Mouse (Mus musculus): ENCODE data around the gene Vstm2a. TPM values are rescaled to one million over a fixed set of nuclear protein-coding genes. Genes with fewer than 3 reads are reported as not detected.

The Vstm2a gene
- 0.06 and 0.09 TPM in 2 replicates for polyA plus RNA-seq (2015; fragmentation: Nextera tagmentation; extraction: Ambion mirVana)

DNA sequence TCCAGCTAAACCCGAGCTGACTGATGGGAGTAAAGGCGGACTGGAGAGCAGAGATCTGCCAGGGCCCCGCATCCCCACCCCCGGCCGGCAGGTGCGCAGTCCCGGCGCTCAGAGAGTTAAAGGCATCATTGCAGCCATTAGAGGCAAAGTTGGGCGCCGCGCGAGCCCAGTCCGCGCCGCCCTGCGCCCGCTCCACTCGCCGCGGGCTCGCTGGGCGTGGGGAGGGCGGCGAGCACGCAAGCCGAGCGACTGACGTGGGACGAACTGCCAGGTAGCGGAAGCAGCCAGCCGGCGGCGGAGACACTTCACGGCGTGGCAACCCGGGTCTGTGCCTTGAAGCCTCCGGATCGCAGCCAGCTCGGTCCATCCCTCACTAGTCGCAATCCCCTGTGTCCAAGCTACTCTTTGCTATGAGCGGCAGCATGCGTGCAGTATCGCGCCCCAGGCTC, at the start of gene Vstm2a:
TSS of gene Vstm2a (plus strand) at position 252 of the 449 bp plus-strand sequence.
- Histone ChIP-seq H3K36me3 (ENCODE audit: control insufficient read depth, insufficient read depth) (no peaks in the 10 kb centered on the region), H3K27ac (ENCODE audit: low read length) (no peak within 1 kb of the TSS), H3K4me2 (ENCODE audit: low read depth, low read length) (peak within 1 kb of the TSS; percentile 87), H3K9ac (ENCODE audit: low read length) (peak within 1 kb of the TSS; percentile 33), H3K27me3 (ENCODE audit: control insufficient read depth, insufficient read depth, low read length) (peaks cover 39% of the 10 kb centered on the region), H3K4me1 (ENCODE audit: control insufficient read depth, insufficient read depth, low read length) (0 out of 2 replicates have a peak, but pooled peaks cover 3% of the 10 kb centered on the region), H3K4me3 (ENCODE audit: low read length) (peak within 1 kb of the TSS; percentile 61), H3K9me3 (replicated peaks; ENCODE audit: control insufficient read depth, low read length) (no peaks in the 10 kb centered on the region)
- no peak for ATAC-seq (replicated peaks; ENCODE audit: extremely low read depth, insufficient read depth, low FRiP score)
- WGBS, result under 1% methylated on average over 44 of the region's 44 CpGs

DNA sequence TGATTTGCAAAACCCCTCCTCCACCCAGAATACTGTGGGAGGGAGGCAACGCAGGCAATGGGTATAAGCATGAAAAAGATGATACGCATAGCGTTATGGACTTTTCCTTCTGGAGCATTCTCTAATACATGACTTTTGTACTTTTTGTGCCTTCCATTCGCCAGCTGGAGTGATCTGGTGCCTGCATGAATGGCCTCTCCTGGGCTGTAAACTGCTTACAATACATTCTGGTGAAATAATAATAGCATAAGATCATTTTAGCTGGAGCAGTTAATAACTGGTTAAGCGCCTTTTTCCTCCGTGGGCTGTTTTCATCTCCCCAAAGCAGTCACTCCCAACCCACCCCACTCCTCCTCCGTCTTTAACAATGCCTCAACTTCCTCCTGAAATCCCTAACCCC, 513 bp upstream of the Vstm2a start:
- peak overlapping the region; percentile 87 for H3K4me2 ChIP-seq (ENCODE audit: low read depth, low read length)
- H3K9ac ChIP-seq (ENCODE audit: low read length), result peak overlapping the region; percentile 33
- H3K9me3 ChIP-seq (replicated peaks; ENCODE audit: control insufficient read depth, low read length), result no peaks in the 10 kb centered on the region
- 0 out of 2 replicates have a peak, but pooled peaks cover 3% of the 10 kb centered on the region for H3K4me1 ChIP-seq (ENCODE audit: control insufficient read depth, insufficient read depth, low read length)
- 35% methylated on average over 7 of the region's 7 CpGs for WGBS
- no peak overlapping the region for H3K27ac ChIP-seq (ENCODE audit: low read length)
- no peak for ATAC-seq (replicated peaks; ENCODE audit: extremely low read depth, insufficient read depth, low FRiP score)
- peaks cover 39% of the 10 kb centered on the region for H3K27me3 ChIP-seq (ENCODE audit: control insufficient read depth, insufficient read depth, low read length)
- no peaks in the 10 kb centered on the region for H3K36me3 ChIP-seq (ENCODE audit: control insufficient read depth, insufficient read depth)
- H3K4me3 ChIP-seq (ENCODE audit: low read length), result peak overlapping the region; percentile 61

DNA sequence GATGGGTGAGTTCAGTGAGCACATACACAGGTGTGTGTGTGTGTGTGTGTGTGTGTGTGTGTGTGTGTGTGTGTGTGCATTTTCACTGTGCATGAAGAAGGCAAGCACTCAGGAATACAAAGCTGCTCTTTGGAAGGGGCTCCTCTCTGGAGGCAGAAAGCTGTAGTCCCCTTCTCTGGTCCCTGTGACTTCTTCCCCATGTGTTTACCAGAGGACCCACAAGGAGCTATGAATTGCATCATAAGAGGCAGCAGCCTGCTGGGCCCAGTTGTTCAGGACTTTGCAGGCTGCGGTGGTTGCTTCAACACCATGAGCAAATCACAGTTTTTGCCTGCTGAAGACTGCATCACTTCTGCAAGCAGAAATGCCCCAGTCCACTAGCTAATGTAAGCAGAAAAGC, 776 bp downstream of the Vstm2a start:
- H3K4me1 ChIP-seq (ENCODE audit: control insufficient read depth, insufficient read depth, low read length), result 0 out of 2 replicates have a peak, but pooled peaks cover 3% of the 10 kb centered on the region
- no peak overlapping the region for H3K9ac ChIP-seq (ENCODE audit: low read length)
- H3K27me3 ChIP-seq (ENCODE audit: control insufficient read depth, insufficient read depth, low read length), result peaks cover 39% of the 10 kb centered on the region
- ATAC-seq (replicated peaks; ENCODE audit: extremely low read depth, insufficient read depth, low FRiP score), result no peak
- H3K4me2 ChIP-seq (ENCODE audit: low read depth, low read length), result no peak overlapping the region
- H3K9me3 ChIP-seq (replicated peaks; ENCODE audit: control insufficient read depth, low read length), result no peaks in the 10 kb centered on the region
- 34% methylated on average over 1 of the region's 1 CpGs for WGBS
- no peak overlapping the region for H3K4me3 ChIP-seq (ENCODE audit: low read length)
- no peak overlapping the region for H3K27ac ChIP-seq (ENCODE audit: low read length)
- H3K36me3 ChIP-seq (ENCODE audit: control insufficient read depth, insufficient read depth), result no peaks in the 10 kb centered on the region

DNA sequence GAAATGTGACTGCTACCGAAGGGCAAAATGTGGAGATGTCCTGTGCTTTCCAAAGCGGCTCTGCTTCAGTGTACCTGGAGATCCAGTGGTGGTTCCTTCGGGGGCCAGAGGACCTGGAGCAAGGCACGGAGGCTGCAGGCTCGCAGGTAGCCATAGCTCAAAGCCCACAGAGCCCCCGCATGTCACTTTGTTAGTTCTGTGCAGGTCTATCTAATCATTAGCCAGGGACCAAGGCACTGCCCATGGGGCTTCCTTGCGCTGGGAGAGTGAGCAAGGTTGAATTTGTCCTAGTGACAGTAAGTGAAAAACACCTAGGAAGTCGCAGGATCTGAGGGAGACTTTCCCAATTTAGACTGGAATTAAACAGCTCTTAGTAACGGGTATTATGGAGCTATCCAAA, 2.4 kb downstream of the Vstm2a start:
- Histone ChIP-seq H3K36me3 (ENCODE audit: control insufficient read depth, insufficient read depth) (no peaks in the 10 kb centered on the region), H3K4me2 (ENCODE audit: low read depth, low read length) (no peak overlapping the region), H3K9ac (ENCODE audit: low read length) (no peak overlapping the region), H3K27ac (ENCODE audit: low read length) (no peak overlapping the region), H3K4me3 (ENCODE audit: low read length) (no peak overlapping the region), H3K9me3 (replicated peaks; ENCODE audit: control insufficient read depth, low read length) (no peaks in the 10 kb centered on the region), H3K27me3 (ENCODE audit: control insufficient read depth, insufficient read depth, low read length) (peaks cover 39% of the 10 kb centered on the region), H3K4me1 (ENCODE audit: control insufficient read depth, insufficient read depth, low read length) (0 out of 2 replicates have a peak, but pooled peaks cover 3% of the 10 kb centered on the region)
- no peak for ATAC-seq (replicated peaks; ENCODE audit: extremely low read depth, insufficient read depth, low FRiP score)
- 20% methylated on average over 9 of the region's 9 CpGs for WGBS

DNA sequence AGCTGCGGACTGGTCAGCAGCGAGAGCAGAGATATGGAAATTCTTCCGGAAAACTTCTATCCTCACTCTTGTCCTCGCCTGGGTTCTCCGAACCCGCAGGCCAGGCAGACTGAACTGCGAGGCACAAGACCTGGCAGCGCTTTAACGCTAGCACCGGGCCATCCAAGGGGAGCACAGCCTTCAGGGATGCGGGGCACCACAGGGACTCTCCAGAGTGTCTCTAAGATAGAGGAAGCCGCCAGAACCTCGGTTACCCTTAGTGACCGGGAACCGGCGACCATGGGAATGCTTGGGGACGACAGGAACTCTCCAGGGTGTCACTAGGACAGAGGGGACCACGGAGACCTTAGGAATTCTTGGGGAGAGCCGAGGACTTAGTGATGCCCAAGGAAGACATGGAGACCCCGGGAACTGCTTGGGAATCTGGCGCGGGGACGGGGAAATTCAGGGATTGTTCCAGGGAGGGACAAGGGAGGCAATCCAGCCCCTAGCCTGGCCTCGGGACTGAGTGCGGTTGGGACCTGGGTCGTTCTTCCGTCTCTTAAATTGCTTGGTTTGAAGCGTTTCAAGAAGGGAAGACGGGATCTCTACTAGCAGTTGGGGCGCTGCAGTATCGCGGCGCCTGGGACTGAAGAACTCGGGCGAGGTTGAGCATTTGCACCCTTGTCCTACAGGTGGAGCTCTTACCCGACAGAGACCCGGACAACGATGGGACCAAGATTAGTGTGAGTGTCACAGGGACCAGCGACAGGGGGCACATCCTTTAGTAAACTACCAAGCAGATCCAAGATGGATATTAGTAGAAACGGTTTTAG, 3.4 kb downstream of the Vstm2a start:
- WGBS, result under 1% methylated on average over 40 of the region's 40 CpGs
- H3K9ac ChIP-seq (ENCODE audit: low read length), result 0 out of 2 replicates have a peak overlapping the region, but pooled peaks have one; percentile 47

DNA sequence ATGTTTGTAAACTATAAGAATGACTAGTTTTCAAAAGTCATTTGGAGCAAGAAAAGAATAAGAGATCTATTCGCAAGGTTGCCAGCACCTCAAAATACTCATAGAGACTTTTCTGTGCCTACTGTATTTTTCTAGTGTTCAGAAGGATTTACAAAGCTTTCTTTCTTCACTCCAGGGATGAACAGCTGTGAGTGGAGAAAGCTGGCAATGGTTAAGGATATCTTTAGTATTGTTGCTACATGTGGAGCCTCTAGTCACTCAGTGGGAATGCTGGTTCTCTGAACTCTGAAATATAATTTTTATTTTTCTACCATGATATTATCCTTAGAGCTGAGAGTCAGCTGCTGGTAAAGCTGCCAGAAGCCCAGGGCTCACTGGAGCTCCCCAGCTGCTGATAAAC, 10.9 kb downstream of the Vstm2a start:
- no peaks in the 10 kb centered on the region for H3K9me3 ChIP-seq (replicated peaks; ENCODE audit: control insufficient read depth, low read length)
- H3K36me3 ChIP-seq (ENCODE audit: control insufficient read depth, insufficient read depth), result no peaks in the 10 kb centered on the region
- H3K4me2 ChIP-seq (ENCODE audit: low read depth, low read length), result no peak overlapping the region
- H3K9ac ChIP-seq (ENCODE audit: low read length), result no peak overlapping the region
- no peak overlapping the region for H3K4me3 ChIP-seq (ENCODE audit: low read length)
- no peak for ATAC-seq (replicated peaks; ENCODE audit: extremely low read depth, insufficient read depth, low FRiP score)
- no peaks in the 10 kb centered on the region for H3K4me1 ChIP-seq (ENCODE audit: control insufficient read depth, insufficient read depth, low read length)
- no peaks in the 10 kb centered on the region for H3K27me3 ChIP-seq (ENCODE audit: control insufficient read depth, insufficient read depth, low read length)
- no peak overlapping the region for H3K27ac ChIP-seq (ENCODE audit: low read length)
- WGBS, result 79% methylated on average over 1 of the region's 1 CpGs

More for the DNA sequence above, 3.4 kb downstream of the Vstm2a start:
- H3K9me3 ChIP-seq (replicated peaks; ENCODE audit: control insufficient read depth, low read length), result no peaks in the 10 kb centered on the region
- H3K27ac ChIP-seq (ENCODE audit: low read length), result no peak overlapping the region
- no peaks in the 10 kb centered on the region for H3K36me3 ChIP-seq (ENCODE audit: control insufficient read depth, insufficient read depth)
- peak overlapping the region; percentile 51 for H3K4me3 ChIP-seq (ENCODE audit: low read length)
- ATAC-seq (replicated peaks; ENCODE audit: extremely low read depth, insufficient read depth, low FRiP score), result 0 out of 2 replicates have a peak, but pooled peaks have one; percentile 52
- peaks cover 39% of the 10 kb centered on the region for H3K27me3 ChIP-seq (ENCODE audit: control insufficient read depth, insufficient read depth, low read length)
- H3K4me2 ChIP-seq (ENCODE audit: low read depth, low read length), result peak overlapping the region; percentile 73
- 0 out of 2 replicates have a peak, but pooled peaks cover 3% of the 10 kb centered on the region for H3K4me1 ChIP-seq (ENCODE audit: control insufficient read depth, insufficient read depth, low read length)

DNA sequence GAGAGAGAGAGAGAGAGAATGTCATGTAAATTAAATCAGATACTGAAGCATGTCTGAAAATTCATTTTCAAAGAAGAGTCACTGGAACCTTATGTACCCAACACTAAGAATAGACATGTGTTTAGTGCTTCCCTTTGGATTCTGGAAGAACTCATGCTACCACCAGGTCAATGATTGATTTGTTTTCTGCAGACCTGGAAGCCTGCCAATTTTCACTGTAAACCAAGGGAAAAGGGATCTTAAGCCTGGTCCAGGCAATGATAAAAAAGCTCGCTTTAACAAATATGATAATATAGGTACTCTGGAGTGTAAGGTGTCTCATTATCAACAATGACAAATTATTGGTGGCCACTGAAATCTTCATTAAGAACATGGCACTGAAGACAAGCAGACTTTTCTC, 32.9 kb downstream of the Vstm2a start:
- Histone ChIP-seq H3K27ac (ENCODE audit: low read length) (no peak overlapping the region), H3K9me3 (replicated peaks; ENCODE audit: control insufficient read depth, low read length) (no peaks in the 10 kb centered on the region), H3K4me3 (ENCODE audit: low read length) (no peak overlapping the region), H3K9ac (ENCODE audit: low read length) (no peak overlapping the region), H3K36me3 (ENCODE audit: control insufficient read depth, insufficient read depth) (no peaks in the 10 kb centered on the region), H3K4me1 (ENCODE audit: control insufficient read depth, insufficient read depth, low read length) (no peaks in the 10 kb centered on the region), H3K27me3 (ENCODE audit: control insufficient read depth, insufficient read depth, low read length) (no peaks in the 10 kb centered on the region), H3K4me2 (ENCODE audit: low read depth, low read length) (no peak overlapping the region)
- ATAC-seq (replicated peaks; ENCODE audit: extremely low read depth, insufficient read depth, low FRiP score), result no peak
- WGBS, result 40% methylated on average over 1 of the region's 1 CpGs

DNA sequence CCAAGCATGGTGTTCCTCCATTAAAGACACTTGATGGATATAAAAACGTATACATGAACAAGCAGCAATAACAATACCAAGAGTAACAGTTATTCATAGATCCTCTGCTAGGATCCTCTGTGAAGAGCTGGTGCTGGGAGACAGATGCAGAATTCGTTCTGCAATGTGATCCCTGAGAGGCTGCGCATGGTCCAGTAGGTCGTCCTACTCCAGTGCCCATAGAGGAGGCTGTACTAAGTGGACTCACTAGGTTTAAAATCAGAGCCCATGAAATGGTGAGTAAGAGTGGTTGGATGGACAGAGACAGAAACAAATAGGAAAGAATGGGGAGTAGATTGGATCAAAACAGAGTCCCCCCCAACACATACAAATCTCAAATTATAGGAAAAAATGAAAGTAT, 35.4 kb downstream of the Vstm2a start:
- Histone ChIP-seq H3K36me3 (ENCODE audit: control insufficient read depth, insufficient read depth) (no peaks in the 10 kb centered on the region), H3K4me1 (ENCODE audit: control insufficient read depth, insufficient read depth, low read length) (no peaks in the 10 kb centered on the region), H3K4me3 (ENCODE audit: low read length) (no peak overlapping the region), H3K4me2 (ENCODE audit: low read depth, low read length) (no peak overlapping the region), H3K27me3 (ENCODE audit: control insufficient read depth, insufficient read depth, low read length) (no peaks in the 10 kb centered on the region), H3K9ac (ENCODE audit: low read length) (no peak overlapping the region), H3K9me3 (replicated peaks; ENCODE audit: control insufficient read depth, low read length) (no peaks in the 10 kb centered on the region), H3K27ac (ENCODE audit: low read length) (no peak overlapping the region)
- 81% methylated on average over 4 of the region's 4 CpGs for WGBS
- no peak for ATAC-seq (replicated peaks; ENCODE audit: extremely low read depth, insufficient read depth, low FRiP score)

DNA sequence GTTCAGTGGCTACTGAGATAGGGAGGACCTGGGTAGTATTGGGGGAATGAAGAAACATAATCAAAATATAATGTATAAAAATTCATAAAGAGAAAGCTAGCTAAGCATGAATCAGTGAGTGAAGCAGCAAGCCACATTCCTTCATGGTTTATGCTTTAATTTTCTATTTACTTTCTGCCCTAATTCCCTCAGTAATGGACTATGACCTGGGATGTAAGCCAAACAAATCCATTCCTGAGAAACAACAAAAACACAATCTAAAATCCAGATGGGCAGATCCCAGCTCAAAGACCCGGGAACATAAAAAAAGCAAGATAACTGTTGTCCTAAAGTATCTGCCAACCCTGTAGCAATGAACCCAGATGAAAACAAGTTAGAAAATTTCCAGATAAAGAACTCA, 39.0 kb downstream of the Vstm2a start:
- Histone ChIP-seq H3K27ac (ENCODE audit: low read length) (no peak overlapping the region), H3K9me3 (replicated peaks; ENCODE audit: control insufficient read depth, low read length) (no peaks in the 10 kb centered on the region), H3K4me2 (ENCODE audit: low read depth, low read length) (no peak overlapping the region), H3K4me3 (ENCODE audit: low read length) (no peak overlapping the region), H3K27me3 (ENCODE audit: control insufficient read depth, insufficient read depth, low read length) (no peaks in the 10 kb centered on the region), H3K4me1 (ENCODE audit: control insufficient read depth, insufficient read depth, low read length) (no peaks in the 10 kb centered on the region), H3K9ac (ENCODE audit: low read length) (no peak overlapping the region), H3K36me3 (ENCODE audit: control insufficient read depth, insufficient read depth) (no peaks in the 10 kb centered on the region)
- ATAC-seq (replicated peaks; ENCODE audit: extremely low read depth, insufficient read depth, low FRiP score), result no peak
- 43% methylated on average over 1 of the region's 1 CpGs for WGBS

All from heart, embryonic 16.5 days (tissue).